Comparison of ENCODE assay signal across 8 mouse cellular contexts in genomic region chr4:55477933-55478332, GRCm38 (mm10). TPM values are rescaled to one million over a fixed set of nuclear protein-coding genes. Genes with fewer than 3 reads are reported as not detected.
DNase-seq lines count a peak whose midpoint lies in the region; ATAC-seq and TF ChIP-seq lines count a peak whose summit lies in the region.

No protein-coding gene starts in this region.

- H3K4me1 ChIP-seq in heart, embryonic 14.5 days (ENCODE audit: control insufficient read depth in 2 of 2, insufficient read depth in 2 of 2, low read length in 2 of 2) = peaks cover 19 to 28% of the 10 kb centered on the region in 2 experiments
- peaks cover 77% of the 10 kb centered on the region for H3K4me1 ChIP-seq in E14TG2a.4 (replicated peaks; ENCODE audit: low read depth, low read length)
- 0 out of 2 replicates have a peak, but pooled peaks cover 11% of the 10 kb centered on the region for H3K4me1 ChIP-seq in heart, postnatal 0 days (ENCODE audit: control insufficient read depth, insufficient read depth)

- H3K79me2 ChIP-seq in myocyte (ENCODE audit: control insufficient read depth, insufficient read depth) = no peaks in the 10 kb centered on the region

- no peak overlapping the region for H3K4me3 ChIP-seq in heart, embryonic 14.5 days (ENCODE audit: control insufficient read depth in 1 of 2, insufficient read depth in 1 of 2, low read depth in 1 of 2, low read length in 2 of 2)
- H3K4me3 ChIP-seq in E14TG2a.4 (replicated peaks; ENCODE audit: low read length) (peak overlapping the region; percentile 58), myocyte (no peak overlapping the region)
- no peak overlapping the region for H3K4me3 ChIP-seq in heart, postnatal 0 days (ENCODE audit: low read depth, low read length)

- TF ChIP-seq EP300 in heart, postnatal 0 days (IDR thresholded peaks at IDR 0.05; ENCODE audit: low read depth) = no peak

- H3ac ChIP-seq in myocyte (ENCODE audit: control insufficient read depth, insufficient read length) = no peak overlapping the region

- H3K27me3 ChIP-seq in heart, embryonic 14.5 days (ENCODE audit: control insufficient read depth, insufficient read depth, low read length) = no peaks in the 10 kb centered on the region
- H3K27me3 ChIP-seq in E14TG2a.4 (ENCODE audit: insufficient read depth, low read length) (no peaks in the 10 kb centered on the region), myocyte (ENCODE audit: control insufficient read depth, insufficient read depth, insufficient read length) (no peaks in the 10 kb centered on the region)
- H3K27me3 ChIP-seq in heart, postnatal 0 days (ENCODE audit: control insufficient read depth, insufficient read depth, low read length) = no peaks in the 10 kb centered on the region

- no peak overlapping the region for H3K9ac ChIP-seq in heart, embryonic 14.5 days (ENCODE audit: low read length)
- no peak overlapping the region for H3K9ac ChIP-seq in heart, postnatal 0 days (replicated peaks; ENCODE audit: low read depth, low read length)

- no peak for DNase-seq in heart, adult 8-10 months (ENCODE audit: low spot score)
- peak; percentile 7 for DNase-seq in cerebellum, adult 11 months
- DNase-seq in heart, postnatal 0 days (ENCODE audit: low spot score) = peak; percentile 59
- DNase-seq in layer of hippocampus, postnatal 10 days (ENCODE audit: low spot score in 2 of 2) = peak; percentile 15 to 37

- no peaks in the 10 kb centered on the region for H3K36me3 ChIP-seq in heart, embryonic 14.5 days (ENCODE audit: control insufficient read depth, insufficient read depth, low read length)
- H3K36me3 ChIP-seq in E14TG2a.4 (ENCODE audit: insufficient read depth, low read length) = no peaks in the 10 kb centered on the region
- H3K36me3 ChIP-seq in heart, postnatal 0 days (replicated peaks; ENCODE audit: control insufficient read depth, insufficient read depth, low read length) = no peaks in the 10 kb centered on the region
- no peaks in the 10 kb centered on the region for H3K36me3 ChIP-seq in myocyte (ENCODE audit: control insufficient read depth, insufficient read depth)

- H3K9me3 ChIP-seq in heart, embryonic 14.5 days (ENCODE audit: control insufficient read depth, low read length) = no peaks in the 10 kb centered on the region
- no peaks in the 10 kb centered on the region for H3K9me3 ChIP-seq in E14TG2a.4 (ENCODE audit: low read length)
- no peaks in the 10 kb centered on the region for H3K9me3 ChIP-seq in heart, postnatal 0 days (replicated peaks; ENCODE audit: control insufficient read depth, low read length)

- peak; percentile 29; the same call in 1 of the 2 replicates for TF ChIP-seq CTCF in E14TG2a.4 (conservative IDR thresholded peaks at IDR 0.05; ENCODE audit: low read length)
- peak; percentile 50 for TF ChIP-seq CTCF in heart, postnatal 0 days (IDR thresholded peaks at IDR 0.05; ENCODE audit: low read depth)

- ATAC-seq in heart, embryonic 14.5 days (ENCODE audit: insufficient number of reproducible peaks, insufficient read depth, low FRiP score, low read depth) = peak; percentile 42; the same call in 1 of the 2 replicates
- peak; percentile 65 for ATAC-seq in heart, postnatal 0 days (ENCODE audit: insufficient read depth, low read depth)
- no peak for ATAC-seq in activated CD4-positive, CD25-positive, alpha-beta regulatory T cell, adult 4 months

- no peak overlapping the region for H3K4me2 ChIP-seq in heart, embryonic 14.5 days (ENCODE audit: low read length)
- no peak overlapping the region for H3K4me2 ChIP-seq in heart, postnatal 0 days (ENCODE audit: low read depth, low read length)
- H3K4me2 ChIP-seq in myocyte (ENCODE audit: low read depth) = peak overlapping the region; percentile 16

- no peak for TF ChIP-seq POLR2A in myocyte (IDR thresholded peaks at IDR 0.05; ENCODE audit: insufficient read length, low read depth)

- 0 out of 4 replicates have a peak overlapping the region, but pooled peaks of 1 of the 2 experiments have one; percentile 38 for H3K27ac ChIP-seq in heart, embryonic 14.5 days (replicated peaks in 1 of 2; ENCODE audit: control insufficient read depth in 1 of 2, insufficient read depth in 1 of 2, low read depth in 2 of 2, low read length in 2 of 2)
- no peak overlapping the region for H3K27ac ChIP-seq in heart, postnatal 0 days (ENCODE audit: low read depth)

- 34% methylated on average over 4 of the region's 4 CpGs for WGBS in heart, embryonic 14.5 days
- 30% methylated on average over 4 of the region's 4 CpGs for WGBS in heart, postnatal 0 days

TF ChIP-seq in myocyte, 11 proteins besides CTCF, POLR2A, EP300 and RAD21:
- TF ChIP-seq E2F4 (IDR thresholded peaks at IDR 0.05; ENCODE audit: insufficient read depth) (no peak), MYOG (IDR thresholded peaks at IDR 0.05; ENCODE audit: control insufficient read depth in 1 of 3, insufficient read depth in 1 of 3, insufficient read length in 2 of 3, low read depth in 2 of 3) (peak in 1 of 3 experiments; percentile 67), REST (IDR thresholded peaks at IDR 0.05; ENCODE audit: insufficient read depth, insufficient read length) (no peak), USF1 (IDR thresholded peaks at IDR 0.05; ENCODE audit: low read depth) (no peak), MYOD1 (IDR thresholded peaks at IDR 0.05; ENCODE audit: control insufficient read depth in 1 of 3, insufficient read length in 2 of 3, low read depth in 2 of 3) (peak in 2 of 3 experiments; percentile 33 to 58), TCF12 (IDR thresholded peaks at IDR 0.05; ENCODE audit: insufficient read depth, poor library complexity, severe bottlenecking) (no peak)

RNA-seq across cellular contexts. Expression of gene Klf4, which starts 54.3 kb away (rescaled TPM):
- 4.0 and 4.2 TPM in 2 replicates for polyA plus RNA-seq in heart, embryonic 14.5 days (2014; fragmentation: Nextera tagmentation; extraction: Ambion mirVana)
- 10 to 100 TPM; 21.7 to 39.9 (median 27.1) TPM for total RNA-seq in heart, adult 8-10 months (2022)
- total RNA-seq in heart, postnatal 0 days (2014; rRNA removed; ENCODE audit: low replicate concordance) = 17.9 and 24.6 TPM in 2 replicates
- polyA plus RNA-seq in heart, postnatal 0 days (2015; fragmentation: Nextera tagmentation; extraction: Ambion mirVana) = 6.2 and 6.5 TPM in 2 replicates
- 1 to 10 TPM; 5.6 to 6.8 TPM for total RNA-seq in layer of hippocampus, postnatal 10 days (2021)
- 84.3 TPM for polyA plus RNA-seq in myocyte (2012; fragmentation: generic; extraction: Trizol)
- under 1 TPM; 0.31 to 0.36 TPM for polyA plus RNA-seq in activated CD4-positive, CD25-positive, alpha-beta regulatory T cell, adult 4 months (2017; shearing (Covaris generic))

Comparison
In these comparisons a context has a peak if more than half of its experiments do, and no peak if none do; other contexts are left out.
1. RNA of gene Klf4, which starts 54.3 kb away (polyA plus RNA-seq): 84.3 TPM in myocyte (single experiment); 6.2 to 6.5 TPM in heart, postnatal 0 days, 4.0 to 4.2 TPM in heart, embryonic 14.5 days and 0.31 to 0.36 TPM in activated CD4-positive, CD25-positive, alpha-beta regulatory T cell, adult 4 months; every median in the first group is over 10 times any median in the second.